In the genomic region with DNA sequence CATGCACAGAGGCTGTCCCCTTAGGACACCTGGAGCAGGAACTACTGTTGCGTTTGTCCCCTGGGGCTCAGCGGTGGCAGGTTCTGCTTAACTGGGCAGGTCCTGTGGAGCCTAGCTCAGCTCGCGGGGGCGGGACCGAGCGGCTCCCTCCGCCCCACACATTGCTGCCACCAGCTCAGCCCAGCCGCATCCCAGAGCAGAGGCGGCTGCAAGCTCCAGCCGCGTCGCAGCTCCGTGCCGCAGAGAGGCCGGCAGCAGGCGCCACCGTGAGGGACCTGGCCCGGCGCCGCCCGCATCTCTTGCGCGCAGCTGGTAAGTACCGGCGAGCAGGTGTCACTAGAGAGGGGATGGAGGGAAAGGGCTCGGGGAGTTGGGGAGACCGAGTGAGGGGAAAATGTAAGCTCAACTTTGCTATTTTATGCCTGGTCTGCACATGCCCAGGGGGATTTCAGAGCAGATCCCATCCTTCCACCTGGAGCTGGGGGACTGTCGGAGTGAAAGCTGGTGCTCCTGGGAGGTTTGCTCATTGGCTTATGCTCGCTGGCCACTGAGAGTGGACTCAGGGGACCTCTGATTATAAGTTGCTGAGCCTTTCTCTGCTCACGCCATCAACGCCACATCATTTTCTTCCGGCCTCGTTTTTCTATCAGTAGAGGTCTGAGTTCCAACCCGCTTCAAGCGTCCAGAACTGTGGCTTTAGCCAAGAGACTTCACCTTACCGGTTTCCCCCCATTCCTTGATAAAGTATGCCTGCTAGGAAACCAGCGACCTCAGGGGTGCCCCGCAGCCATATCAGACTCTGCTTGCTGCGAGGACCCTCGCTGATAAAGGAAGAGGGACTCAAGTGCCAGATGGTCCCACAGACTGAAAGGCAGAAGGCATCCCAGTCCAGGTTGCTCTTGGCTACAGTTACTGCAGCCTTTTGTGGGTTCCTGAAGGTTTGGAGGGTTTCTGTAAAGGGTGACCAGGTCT, we compare ENCODE assay signal across 8 mouse cellular contexts. TPM values are rescaled to one million over a fixed set of nuclear protein-coding genes. Genes with fewer than 3 reads are reported as not detected.
A peak's percentile ranks its signal among the peaks of the same experiment; 100 is the strongest.
DNase-seq lines count a peak whose midpoint lies in the region; ATAC-seq and TF ChIP-seq lines count a peak whose summit lies in the region.

Gene Pkib, plus strand, starts transcription at position 86 of the 972 bp plus-strand sequence.

- peak within 1 kb of the TSS; percentile 60 for H3K9ac ChIP-seq in hindbrain, postnatal 0 days (replicated peaks; ENCODE audit: low read length)

- H3K4me3 ChIP-seq in hindbrain, postnatal 0 days (ENCODE audit: low read length): peak within 1 kb of the TSS; percentile 57
- peak within 1 kb of the TSS; percentile 58 for H3K4me3 ChIP-seq in left cerebral cortex, adult 2 months

- 2% methylated on average over 41 of the region's 41 CpGs for WGBS in hindbrain, postnatal 0 days

- DNase-seq in WW6 (ENCODE audit: low read depth, low spot score): peak; percentile 43
- peak; percentile 85 to 87 for DNase-seq in cerebellum, postnatal 10 days
- DNase-seq in frontal cortex, postnatal 14 days (ENCODE audit: low spot score in 2 of 2): peak; percentile 28 to 42
- DNase-seq in hindbrain, postnatal 0 days (ENCODE audit: low spot score): peak; percentile 72
- peak; percentile 75 to 76 for DNase-seq in left cerebral cortex, adult 2 months (ENCODE audit: extremely low spot score in 1 of 2, low spot score in 2 of 2)
- peak; percentile 69 for DNase-seq in lung, postnatal 25 days (ENCODE audit: low spot score)
- DNase-seq in right cerebral cortex, adult 18-20 months: peak; percentile 81
- DNase-seq in thymus, postnatal 4 days: peak; percentile 65

- TF ChIP-seq CTCF in hindbrain, postnatal 0 days (IDR thresholded peaks at IDR 0.05; ENCODE audit: low read depth): no peak
- no peak; the same call in 1 of the 2 replicates for TF ChIP-seq CTCF in left cerebral cortex, adult 2 months (IDR thresholded peaks at IDR 0.05)

- no peaks in the 10 kb centered on the region for H3K27me3 ChIP-seq in hindbrain, postnatal 0 days (ENCODE audit: insufficient read depth, low read length)

- H3K4me1 ChIP-seq in hindbrain, postnatal 0 days (ENCODE audit: insufficient read depth, low read length): no peaks in the 10 kb centered on the region; the same call in 1 of the 2 replicates

- ATAC-seq in hindbrain, postnatal 0 days: peak; percentile 92

- H3K36me3 ChIP-seq in hindbrain, postnatal 0 days (ENCODE audit: insufficient read depth, low read length): no peaks in the 10 kb centered on the region

- H3K27ac ChIP-seq in hindbrain, postnatal 0 days: peak within 1 kb of the TSS; percentile 46
- peak within 1 kb of the TSS; percentile 78 for H3K27ac ChIP-seq in left cerebral cortex, adult 2 months

- H3K9me3 ChIP-seq in hindbrain, postnatal 0 days (ENCODE audit: low read length): no peaks in the 10 kb centered on the region

- intact Hi-C loops in left cerebral cortex, adult 2 months (cut with DNase I): loop anchor here (5.0 kb wide), 1 partner anchor 100 kb away; the partner anchor contains the start of gene Serinc1

- peak within 1 kb of the TSS; percentile 86 for H3K4me2 ChIP-seq in hindbrain, postnatal 0 days (ENCODE audit: low read depth, low read length)

RNA-seq across cellular contexts. Expression of gene Pkib, which starts in this region (rescaled TPM):
- 4.2 and 6.1 TPM in 2 replicates for total RNA-seq in hindbrain, postnatal 0 days (2014; rRNA removed)
- 10.2 and 11.3 TPM in 2 replicates for polyA plus RNA-seq in hindbrain, postnatal 0 days (2015; fragmentation: Nextera tagmentation; extraction: Ambion mirVana)
- total RNA-seq in left cerebral cortex, adult 2 months (2021): 10 to 100 TPM; 14.4 to 21.6 TPM

Comparison
In these comparisons a context has a peak if more than half of its experiments do, and no peak if none do; other contexts are left out.
1. Peak in every context shown above with its lines: DNase-seq, ATAC-seq, H3K4me3 ChIP-seq and H3K27ac ChIP-seq.
2. DNase-seq: peak in every context shown above with its lines; median percentile 86 in cerebellum, postnatal 10 days; 81 in right cerebral cortex, adult 18-20 months; 76 in left cerebral cortex, adult 2 months; 72 in hindbrain, postnatal 0 days; 69 in lung, postnatal 25 days; 65 in thymus, postnatal 4 days; 43 in WW6; 35 in frontal cortex, postnatal 14 days.